Mouse (Mus musculus): ENCODE data around the gene Aoc1. TPM values are rescaled to one million over a fixed set of nuclear protein-coding genes. Genes with fewer than 3 reads are reported as not detected.
A peak's percentile ranks its signal among the peaks of the same experiment; 100 is the strongest.

Gene Aoc1
- total and polyA plus RNA-seq, 3 experiments = 0.19 to 0.21 TPM; not detected in 1

- H3K79me2 ChIP-seq (replicated peaks; ENCODE audit: control insufficient read depth, extremely low read depth, insufficient read depth, poor library complexity, severe bottlenecking) = no peaks in the 10 kb centered on the region
- in situ Hi-C loops (cut with MboI; ENCODE audit: low pct_ligation_motif_present, low pct_unique_long_range_greater_than_20kb, low sequenced_read_pairs) = no loop called here
- H3K27me3 ChIP-seq (replicated peaks) = no peaks in the 10 kb centered on the region
- no peaks in the 10 kb centered on the region for H3K9me3 ChIP-seq (replicated peaks; ENCODE audit: low read length)
- no peak overlapping the region for H3K9ac ChIP-seq (ENCODE audit: insufficient read depth, low read depth)
- no peak for TF ChIP-seq ELF1 (IDR thresholded peaks at IDR 0.05; ENCODE audit: low read depth, low read length)
- no peak for TF ChIP-seq SIN3A (IDR thresholded peaks at IDR 0.05; ENCODE audit: low read length)
- TF ChIP-seq TCF12 (IDR thresholded peaks at IDR 0.05; ENCODE audit: low read depth, low read length) = 0 out of 2 replicates have a peak, but pooled peaks have one; percentile 8
- TF ChIP-seq BHLHE40 (IDR thresholded peaks at IDR 0.05; ENCODE audit: low read depth, low read length) = no peak
- DNase-seq (ENCODE audit: extremely low read depth) = no peak
- no peak overlapping the region for H3K27ac ChIP-seq (ENCODE audit: insufficient read depth, low read depth)
- H3K4me3 ChIP-seq (replicated peaks in 1 of 3; ENCODE audit: low read depth in 2 of 3, low read length in 2 of 3, poor library complexity in 1 of 3) = no peak overlapping the region
- H3K4me1 ChIP-seq (ENCODE audit: control insufficient read depth in 1 of 2, insufficient read depth in 2 of 2) = peaks cover 14 to 74% of the 10 kb centered on the region in 2 experiments
- peaks cover 0 to 35% of the 10 kb centered on the region in 2 experiments for H3K36me3 ChIP-seq (replicated peaks in 1 of 2; ENCODE audit: control insufficient read depth in 1 of 2, insufficient read depth in 1 of 2, low read length in 1 of 2)
- dilution Hi-C loops (cut with MboI; ENCODE audit: extremely low pct_ligation_motif_present, extremely low pct_unique_long_range_greater_than_20kb, low sequenced_read_pairs) = no loop called here
- H3K4me2 ChIP-seq (ENCODE audit: insufficient read depth, low read depth, poor library complexity, severe bottlenecking) = no peak overlapping the region
Observed at GRCm38 (mm10) chr6:48845086-48845485, 27.6 kb upstream of the Aoc1 start.

- no peak overlapping the region for H3K4me2 ChIP-seq (ENCODE audit: insufficient read depth, low read depth, poor library complexity, severe bottlenecking)
- TF ChIP-seq CHD2 (IDR thresholded peaks at IDR 0.05; ENCODE audit: low read length) = no peak
- peaks cover 0 to 17% of the 10 kb centered on the region in 2 experiments; a peak in 3 of 4 replicates for H3K4me1 ChIP-seq (ENCODE audit: control insufficient read depth in 1 of 2, insufficient read depth in 2 of 2)
- no peaks in the 10 kb centered on the region for H3K9me3 ChIP-seq (replicated peaks; ENCODE audit: low read length)
- no peak overlapping the region for H3K9ac ChIP-seq (ENCODE audit: insufficient read depth, low read depth)
- no peaks in the 10 kb centered on the region for H3K79me2 ChIP-seq (replicated peaks; ENCODE audit: control insufficient read depth, extremely low read depth, insufficient read depth, poor library complexity, severe bottlenecking)
- in situ Hi-C loops (cut with MboI; ENCODE audit: low pct_ligation_motif_present, low pct_unique_long_range_greater_than_20kb, low sequenced_read_pairs) = loop anchor here (10.0 kb wide), 1 partner anchor 207 kb away; the partner anchor contains the start of gene Gimap8
- H3K27ac ChIP-seq (ENCODE audit: insufficient read depth, low read depth) = no peak overlapping the region
- DNase-seq (ENCODE audit: extremely low read depth) = no peak
- no peak overlapping the region for H3K4me3 ChIP-seq (replicated peaks in 1 of 3; ENCODE audit: low read depth in 2 of 3, low read length in 2 of 3, poor library complexity in 1 of 3)
- H3K36me3 ChIP-seq (replicated peaks in 1 of 2; ENCODE audit: control insufficient read depth in 1 of 2, insufficient read depth in 1 of 2, low read length in 1 of 2) = no peaks in the 10 kb centered on the region
- no peaks in the 10 kb centered on the region for H3K27me3 ChIP-seq (replicated peaks)
- dilution Hi-C loops (cut with MboI; ENCODE audit: extremely low pct_ligation_motif_present, extremely low pct_unique_long_range_greater_than_20kb, low sequenced_read_pairs) = no loop called here
Observed at GRCm38 (mm10) chr6:48851820-48852491, 20.7 kb upstream of the Aoc1 start.

GRCm38 (mm10) chr6:48854155-48854554 lies 18.5 kb upstream of the Aoc1 start:
- in situ Hi-C loops (cut with MboI; ENCODE audit: low pct_ligation_motif_present, low pct_unique_long_range_greater_than_20kb, low sequenced_read_pairs) = loop anchor here (10.0 kb wide), 1 partner anchor 209 kb away; the partner anchor contains the start of gene Gimap8
- DNase-seq (ENCODE audit: extremely low read depth) = no peak
- no peaks in the 10 kb centered on the region for H3K27me3 ChIP-seq (replicated peaks)
- no peaks in the 10 kb centered on the region for H3K36me3 ChIP-seq (replicated peaks in 1 of 2; ENCODE audit: control insufficient read depth in 1 of 2, insufficient read depth in 1 of 2, low read length in 1 of 2)
- no peak overlapping the region for H3K4me2 ChIP-seq (ENCODE audit: insufficient read depth, low read depth, poor library complexity, severe bottlenecking)
- dilution Hi-C loops (cut with MboI; ENCODE audit: extremely low pct_ligation_motif_present, extremely low pct_unique_long_range_greater_than_20kb, low sequenced_read_pairs) = no loop called here
- no peaks in the 10 kb centered on the region for H3K79me2 ChIP-seq (replicated peaks; ENCODE audit: control insufficient read depth, extremely low read depth, insufficient read depth, poor library complexity, severe bottlenecking)
- H3K9me3 ChIP-seq (replicated peaks; ENCODE audit: low read length) = no peaks in the 10 kb centered on the region
- H3K4me3 ChIP-seq (replicated peaks in 1 of 3; ENCODE audit: low read depth in 2 of 3, low read length in 2 of 3, poor library complexity in 1 of 3) = no peak overlapping the region
- no peak overlapping the region for H3K27ac ChIP-seq (ENCODE audit: insufficient read depth, low read depth)
- no peak overlapping the region for H3K9ac ChIP-seq (ENCODE audit: insufficient read depth, low read depth)
- peaks cover 0 to 18% of the 10 kb centered on the region in 2 experiments; a peak in 2 of 4 replicates for H3K4me1 ChIP-seq (ENCODE audit: control insufficient read depth in 1 of 2, insufficient read depth in 2 of 2)
- TF ChIP-seq CTCF (conservative IDR thresholded peaks at IDR 0.05 in 1 of 2, IDR thresholded peaks at IDR 0.05 in 1 of 2; ENCODE audit: low read depth in 2 of 2, low read length in 2 of 2) (peak in 1 of 2 experiments; percentile 28; a peak in 2 of 4 replicates), HCFC1 (IDR thresholded peaks at IDR 0.05; ENCODE audit: low read depth, low read length) (no peak), ZC3H11A (IDR thresholded peaks at IDR 0.05; ENCODE audit: low read depth, low read length) (no peak), MAFK (IDR thresholded peaks at IDR 0.05; ENCODE audit: insufficient replicate concordance, low read length) (no peak), SMC3 (IDR thresholded peaks at IDR 0.05; ENCODE audit: low read depth, low read length) (peak; percentile 29; the same call in 1 of the 2 replicates)

All from CH12.LX (cell line).